Mouse (Mus musculus): Measurements from ENCODE around the gene Ndufc2. TPM values are rescaled to one million over a fixed set of nuclear protein-coding genes. Genes with fewer than 3 reads are reported as not detected.

Ndufc2 gene
- polyA plus RNA-seq, 1 experiment from 2014 or later, result 352 TPM

Other genes starting within 250 kb of the Ndufc2 start
- 3.0 and 4.6 TPM in 2 replicates for gene Usp35, start 68.0 kb upstream of the Ndufc2 start, polyA plus RNA-seq (2016; fragmentation: Nextera tagmentation; extraction: Ambion mirVana)
- gene Kctd21, start 67.7 kb upstream of the Ndufc2 start, polyA plus RNA-seq (2016; fragmentation: Nextera tagmentation; extraction: Ambion mirVana), result 4.0 and 5.8 TPM in 2 replicates
- 36.9 and 40.6 TPM in 2 replicates for gene Alg8, start 28.4 kb upstream of the Ndufc2 start, polyA plus RNA-seq (2016; fragmentation: Nextera tagmentation; extraction: Ambion mirVana)
- gene Thrsp, start 17.7 kb downstream of the Ndufc2 start, polyA plus RNA-seq (2016; fragmentation: Nextera tagmentation; extraction: Ambion mirVana), result 0.28 and 0.49 TPM in 2 replicates
- 1.9 and 2.2 TPM in 2 replicates for gene Kctd14, start 51.3 kb downstream of the Ndufc2 start, polyA plus RNA-seq (2016; fragmentation: Nextera tagmentation; extraction: Ambion mirVana)
- gene Ints4, start 81.0 kb downstream of the Ndufc2 start, polyA plus RNA-seq (2016; fragmentation: Nextera tagmentation; extraction: Ambion mirVana), result 58.3 and 63.5 TPM in 2 replicates
- gene Aamdc, start 179.5 kb downstream of the Ndufc2 start, polyA plus RNA-seq (2016; fragmentation: Nextera tagmentation; extraction: Ambion mirVana), result 54.7 and 59.5 TPM in 2 replicates
- gene Rsf1, start 179.9 kb downstream of the Ndufc2 start, polyA plus RNA-seq (2016; fragmentation: Nextera tagmentation; extraction: Ambion mirVana), result 33.4 and 34.2 TPM in 2 replicates